Mouse (Mus musculus): ENCODE measurements around the gene Hs2st1. TPM values are rescaled to one million over a fixed set of nuclear protein-coding genes. Genes with fewer than 3 reads are reported as not detected.

Gene Hs2st1
- total RNA-seq, 2 experiments from 2014 or later, result 7.5 to 13.2 TPM

- no peak for ATAC-seq (replicated peaks; ENCODE audit: low FRiP score, poor library complexity, severe bottlenecking)
Observed at GRCm38 (mm10) chr3:144589189-144589890, 19.4 kb upstream of the Hs2st1 start.

DNA sequence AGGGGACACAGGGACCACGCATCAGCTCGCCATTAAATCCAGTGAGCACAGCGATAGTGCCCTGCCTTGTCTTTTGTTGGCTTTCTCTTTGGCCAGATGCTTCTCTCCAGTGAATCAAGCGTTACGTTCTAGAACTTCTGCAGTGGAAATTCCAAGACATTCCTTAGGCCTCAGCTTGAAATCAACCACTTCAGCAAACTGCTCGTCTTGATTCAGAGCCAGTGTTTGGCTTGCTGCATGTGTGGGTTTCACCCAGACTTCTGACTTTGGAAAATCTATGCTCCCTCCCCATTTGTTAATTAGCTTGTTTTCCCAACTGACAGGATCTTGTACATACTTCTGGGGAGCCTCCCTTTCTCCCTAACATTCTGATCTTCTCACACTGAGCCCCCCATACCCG, 16.8 kb upstream of the Hs2st1 start:
- ATAC-seq (replicated peaks; ENCODE audit: low FRiP score, poor library complexity, severe bottlenecking), result no peak

- ATAC-seq (replicated peaks; ENCODE audit: low FRiP score, poor library complexity, severe bottlenecking), result no peak
Observed at GRCm38 (mm10) chr3:144584789-144585553, 15.0 kb upstream of the Hs2st1 start.

DNA sequence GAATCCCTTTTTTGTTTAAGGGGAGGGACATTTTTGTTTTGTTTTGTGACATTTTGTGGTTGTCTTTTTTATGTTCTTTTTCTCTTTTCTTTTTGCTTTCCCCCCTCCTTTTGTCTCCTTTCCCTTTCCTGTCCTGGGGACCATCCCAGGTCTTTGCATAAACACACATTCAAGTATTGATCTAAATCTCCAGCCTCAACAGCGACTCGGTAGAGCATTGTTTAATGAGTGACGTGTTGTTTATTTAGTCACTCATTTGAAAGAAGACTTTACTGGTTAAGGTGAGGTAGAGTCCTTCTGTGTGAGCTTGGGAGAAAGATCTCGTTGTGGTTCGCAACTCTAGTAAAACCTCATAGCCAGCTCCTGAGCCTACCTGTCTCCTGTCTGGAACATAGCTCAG, 13.8 kb upstream of the Hs2st1 start:
- ATAC-seq (replicated peaks; ENCODE audit: low FRiP score, poor library complexity, severe bottlenecking), result no peak

- no peak for ATAC-seq (replicated peaks; ENCODE audit: low FRiP score, poor library complexity, severe bottlenecking)
Observed at GRCm38 (mm10) chr3:144582306-144582705, 12.3 kb upstream of the Hs2st1 start.

- ATAC-seq (replicated peaks; ENCODE audit: low FRiP score, poor library complexity, severe bottlenecking), result no peak
Observed at GRCm38 (mm10) chr3:144581842-144582241, 11.9 kb upstream of the Hs2st1 start.

GRCm38 (mm10) chr3:144580281-144580680, 10.3 kb upstream of the Hs2st1 start:
- ATAC-seq (replicated peaks; ENCODE audit: low FRiP score, poor library complexity, severe bottlenecking), result no peak

- no peak for ATAC-seq (replicated peaks; ENCODE audit: low FRiP score, poor library complexity, severe bottlenecking)
Observed at GRCm38 (mm10) chr3:144579796-144580195, 9.8 kb upstream of the Hs2st1 start.

GRCm38 (mm10) chr3:144578921-144579320, 8.9 kb upstream of the Hs2st1 start:
- no peak for ATAC-seq (replicated peaks; ENCODE audit: low FRiP score, poor library complexity, severe bottlenecking)

DNA sequence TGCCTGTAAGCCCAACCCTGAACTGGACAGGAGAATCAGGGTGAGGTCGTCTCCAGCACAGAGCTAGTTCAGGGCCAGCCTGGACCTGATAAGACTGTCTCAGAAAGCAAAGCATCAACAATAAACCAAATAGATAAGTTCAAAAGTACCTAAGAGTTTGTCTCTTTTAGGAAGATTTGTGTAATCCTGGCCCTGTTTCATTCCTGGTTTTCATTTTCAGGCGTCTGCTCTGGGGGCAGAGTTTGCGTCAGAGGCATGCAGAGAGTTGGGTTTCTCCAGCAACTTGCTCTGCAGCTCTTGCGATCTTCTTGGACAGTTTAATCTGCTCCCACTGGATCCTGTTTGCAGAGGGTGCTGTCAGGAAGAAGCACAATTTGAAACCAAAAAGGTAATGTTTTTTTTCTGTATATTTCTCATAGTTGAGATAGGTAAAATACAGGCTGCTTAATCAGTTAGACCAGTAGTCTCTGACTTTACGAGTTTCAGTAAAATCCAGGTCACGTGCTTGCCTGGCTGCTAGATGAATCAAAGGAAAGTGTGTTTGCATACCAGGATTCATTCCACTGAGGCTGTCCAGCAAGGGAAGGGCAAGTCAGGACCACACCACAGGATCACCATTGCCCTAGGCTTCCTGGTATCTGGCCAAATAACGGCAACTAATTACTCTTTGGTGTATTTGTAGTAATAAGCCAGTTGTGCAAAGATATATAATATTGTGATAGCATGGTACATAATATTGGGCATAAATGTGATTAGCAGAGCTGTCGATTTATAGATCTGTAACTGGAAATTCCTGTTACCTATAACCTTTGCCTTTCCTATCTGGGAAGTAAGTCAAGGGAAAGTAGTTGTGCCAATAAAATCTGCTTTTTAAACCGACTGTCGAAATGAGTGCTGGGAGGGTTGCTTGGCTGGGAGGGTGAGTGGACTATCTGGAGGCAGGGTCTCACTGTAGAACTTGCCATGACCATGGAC, 7.7 kb upstream of the Hs2st1 start:
- no peak for ATAC-seq (replicated peaks; ENCODE audit: low FRiP score, poor library complexity, severe bottlenecking)

GRCm38 (mm10) chr3:144574256-144574655, 4.3 kb upstream of the Hs2st1 start:
- ATAC-seq (replicated peaks; ENCODE audit: low FRiP score, poor library complexity, severe bottlenecking), result no peak

DNA sequence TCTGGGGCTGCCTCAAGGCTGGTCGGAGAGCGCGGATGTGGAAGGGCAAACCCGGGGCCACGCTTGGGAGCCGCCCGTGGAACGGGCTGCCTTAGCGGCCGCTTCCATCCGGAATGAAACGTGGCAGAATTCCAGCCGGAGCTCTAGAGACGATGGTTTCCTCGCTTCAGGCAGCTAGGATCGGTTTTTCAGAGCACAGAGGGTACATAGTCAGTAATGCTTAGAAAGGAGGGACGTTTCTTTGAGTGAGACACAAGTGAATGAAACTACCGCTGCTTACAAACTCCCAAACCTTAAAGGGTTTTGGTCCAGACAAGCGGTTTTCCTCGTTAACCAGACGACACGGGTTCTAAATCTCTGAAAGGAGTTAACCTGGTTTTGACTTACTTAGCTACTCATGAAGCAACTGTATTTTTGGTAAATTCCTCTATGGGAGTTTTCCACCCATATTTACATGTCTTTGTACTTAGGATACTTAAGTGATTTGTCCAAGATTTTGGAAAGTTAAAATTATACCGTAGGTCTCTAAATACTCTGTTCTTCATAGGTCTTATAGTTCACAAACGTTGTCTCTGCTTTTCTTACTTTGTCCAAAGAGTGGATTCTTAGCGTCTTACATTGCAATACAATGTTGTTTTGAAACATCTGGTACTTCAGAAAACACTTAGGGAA, 971 bp upstream of the Hs2st1 start:
- ATAC-seq (replicated peaks; ENCODE audit: low FRiP score, poor library complexity, severe bottlenecking), result no peak

GRCm38 (mm10) chr3:144569401-144569971, 495 bp downstream of the Hs2st1 start:
- ATAC-seq (replicated peaks; ENCODE audit: low FRiP score, poor library complexity, severe bottlenecking), result no peak; the same call in 1 of the 2 replicates

- no peak for ATAC-seq (replicated peaks; ENCODE audit: low FRiP score, poor library complexity, severe bottlenecking)
Observed at GRCm38 (mm10) chr3:144568861-144569361, 1.1 kb downstream of the Hs2st1 start.

DNA sequence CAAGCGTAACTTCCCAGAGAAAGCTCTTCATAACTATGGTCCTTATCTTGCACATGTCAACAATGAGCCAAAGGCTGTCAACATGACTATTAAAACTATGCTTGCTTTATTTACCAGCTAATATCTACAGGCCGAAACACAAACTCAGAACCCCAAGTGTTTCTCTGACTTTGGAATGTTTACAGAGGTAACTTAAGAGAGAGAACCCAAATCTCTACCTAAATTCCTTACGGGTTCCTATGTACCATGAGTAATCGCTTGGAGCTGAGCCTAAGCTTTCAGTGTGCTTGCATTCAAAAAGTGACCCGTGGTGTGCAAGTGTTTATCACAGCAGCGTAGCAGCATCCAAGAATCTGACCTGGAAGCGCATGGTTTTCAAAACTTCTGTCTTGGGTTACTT, 4.8 kb downstream of the Hs2st1 start:
- no peak for ATAC-seq (replicated peaks; ENCODE audit: low FRiP score, poor library complexity, severe bottlenecking)

DNA sequence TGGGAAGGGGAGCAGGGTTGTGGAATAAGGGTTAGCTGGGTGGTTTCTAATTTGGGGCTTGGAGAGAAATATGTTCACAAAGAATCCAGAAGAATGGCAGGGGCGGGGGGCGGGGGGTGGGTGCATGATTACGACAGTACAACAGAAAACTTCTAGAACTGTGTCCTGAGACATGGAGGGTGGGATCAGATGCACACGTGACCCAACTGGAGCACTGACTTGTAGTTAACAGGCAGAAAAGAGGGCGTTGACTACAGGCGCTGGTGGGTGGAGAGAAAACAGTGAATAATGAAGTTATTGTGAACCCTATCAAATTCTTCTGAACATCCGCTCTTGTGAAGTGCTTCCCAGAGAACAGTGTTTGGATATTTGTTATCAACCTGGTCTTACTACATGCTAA, 6.1 kb downstream of the Hs2st1 start:
- no peak for ATAC-seq (replicated peaks; ENCODE audit: low FRiP score, poor library complexity, severe bottlenecking)

DNA sequence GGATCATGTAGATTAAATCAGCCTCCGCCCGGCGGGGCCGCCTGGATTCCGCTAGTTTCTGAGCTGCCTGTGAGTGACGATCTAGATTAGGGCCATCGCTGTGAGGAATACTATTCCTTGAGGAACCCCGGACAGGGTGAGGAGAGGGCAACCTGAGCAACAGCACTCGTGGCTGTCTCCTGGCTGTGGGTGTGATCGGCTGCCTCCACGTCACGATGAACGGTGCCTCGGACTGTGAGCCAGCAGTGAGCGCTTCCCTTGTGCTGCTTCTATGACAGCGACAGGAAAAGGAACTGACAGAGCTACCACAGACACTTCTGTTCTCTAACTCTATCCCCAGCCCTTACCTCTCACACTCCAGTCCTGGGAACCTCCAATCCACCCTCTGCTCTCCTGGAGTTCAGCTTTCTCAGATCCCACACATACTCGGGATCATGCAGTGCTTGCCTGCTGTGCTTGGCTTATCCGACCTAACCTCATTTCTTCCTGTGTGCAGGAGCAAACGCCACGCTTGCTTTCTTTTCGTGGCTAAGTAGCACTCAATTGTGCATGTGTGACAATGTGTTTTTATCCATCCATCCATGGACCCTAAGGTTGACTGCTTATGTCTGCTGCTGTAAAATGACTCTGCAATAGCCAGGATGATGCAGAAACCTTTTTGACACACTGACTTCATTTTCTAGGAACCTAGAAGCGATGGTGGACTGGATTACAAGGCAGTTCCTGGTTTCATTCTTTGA, 8.3 kb downstream of the Hs2st1 start:
- ATAC-seq (replicated peaks; ENCODE audit: low FRiP score, poor library complexity, severe bottlenecking), result 0 out of 2 replicates have a peak, but pooled peaks have one; percentile 41

- 0 out of 2 replicates have a peak, but pooled peaks have one; percentile 23 for ATAC-seq (replicated peaks; ENCODE audit: low FRiP score, poor library complexity, severe bottlenecking)
Observed at GRCm38 (mm10) chr3:144558274-144558673, 11.7 kb downstream of the Hs2st1 start.

Measured in erythroid progenitor cell, adult 5-6 weeks (primary cell).